Mouse (Mus musculus) gastrocnemius, postnatal 14 days (tissue): ENCODE measurements at regions not wholly inside any gene's neighbourhood (a gene's known extent, or its start where the extent isn't known, plus 50 kb on each side); places are given as distances from the start of the nearest gene placed in this dataset.
"Not testable (repeated sequence)": the region's sequence is repeated elsewhere in the genome, so short reads cannot be mapped to it uniquely, and the experiment has no call there.

Experiments
- DNase-seq: peaks from one replicate; pipeline ENCODE4 v3.0.0; 2021; ENCODE audit warnings: mixed read lengths
- intact Hi-C: fragments of 180-260 bp; cut with DNase I; formaldehyde crosslinking; loops from one replicate; pipeline ENCODE4 v1.15.1; 2025; ENCODE audit warnings: low total_unique reads
- microRNA-seq, 2 experiments: library from miRNA; unstranded; fragments of <30 nt; microRNA quantifications; one replicate each; pipeline ENCODE4 v1.2.0; 2021

GRCm38 (mm10) chr9:115841684-115842083 lies 67.6 kb upstream of the Gadl1 start:
- intact Hi-C loops, result no loop called here
- no peak for DNase-seq

GRCm38 (mm10) chr9:115844340-115844739 lies 64.9 kb upstream of the Gadl1 start:
- intact Hi-C loops, result no loop called here
- no peak for DNase-seq

- DNase-seq, result no peak
- intact Hi-C loops, result no loop called here
These were observed 64.2 kb upstream of the Gadl1 start for GRCm38 (mm10) chr9:115845091-115845490.

GRCm38 (mm10) chr9:115847289-115848074 lies 61.8 kb upstream of the Gadl1 start:
- intact Hi-C loops, result no loop called here
- no peak for DNase-seq

GRCm38 (mm10) chr9:115853210-115853842 lies 55.9 kb upstream of the Gadl1 start:
- not testable (repeated sequence) for DNase-seq
- intact Hi-C loops, result loop anchor here (10.0 kb wide), 1 partner anchor 139 kb away; no protein-coding TSS in a partner anchor

- intact Hi-C loops, result loop anchor here (10.0 kb wide), 1 partner anchor 142 kb away; no protein-coding TSS in a partner anchor
- DNase-seq, result no peak
These were observed 52.0 kb upstream of the Gadl1 start for GRCm38 (mm10) chr9:115857301-115857700.

- intact Hi-C loops, result loop anchor here (10.0 kb wide), 1 partner anchor 144 kb away; no protein-coding TSS in a partner anchor
- no peak for DNase-seq
These were observed 50.4 kb upstream of the Gadl1 start for GRCm38 (mm10) chr9:115858848-115859247.

Small RNA genes lying in the stretch of these regions (microRNA-seq; reads per million reads assigned to microRNA genes)
- 0 reads per million in 2 experiments for gene Gm22243
- gene Gm25510, result 0 reads per million in 2 experiments
- gene Gm26303, result 0 reads per million in 2 experiments
- gene Mir467h, result 0 reads per million in 2 experiments
